Mouse (Mus musculus): ENCODE results near the gene Cyp2d11.
A peak's percentile ranks its signal among the peaks of the same experiment; 100 is the strongest.

Gene Cyp2d11

GRCm38 (mm10) chr15:82351480-82351879, 42.3 kb downstream of the Cyp2d11 start:
- DNase-seq (ENCODE audit: low spot score in 2 of 2) = no peak

DNA sequence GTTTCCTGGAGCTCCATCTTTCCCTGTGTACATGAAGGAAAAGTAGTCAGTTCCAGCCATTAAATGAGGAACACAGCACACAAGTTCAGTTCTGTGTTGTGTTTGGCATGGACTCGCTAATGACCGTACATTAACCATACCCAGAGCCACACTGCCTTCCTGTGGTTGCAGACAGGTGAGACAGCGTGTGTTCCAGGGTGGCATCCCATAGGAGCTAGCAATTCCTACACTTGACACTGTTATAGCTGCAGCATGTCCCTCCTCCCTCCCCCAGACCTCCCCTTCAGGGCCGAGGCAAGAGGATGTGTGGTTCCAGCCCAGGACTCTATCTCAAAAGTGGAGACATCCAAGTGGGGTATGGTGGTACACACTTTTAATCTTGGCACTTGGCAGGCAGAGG, 43.5 kb downstream of the Cyp2d11 start:
- no peak for DNase-seq (ENCODE audit: low spot score in 2 of 2)

DNA sequence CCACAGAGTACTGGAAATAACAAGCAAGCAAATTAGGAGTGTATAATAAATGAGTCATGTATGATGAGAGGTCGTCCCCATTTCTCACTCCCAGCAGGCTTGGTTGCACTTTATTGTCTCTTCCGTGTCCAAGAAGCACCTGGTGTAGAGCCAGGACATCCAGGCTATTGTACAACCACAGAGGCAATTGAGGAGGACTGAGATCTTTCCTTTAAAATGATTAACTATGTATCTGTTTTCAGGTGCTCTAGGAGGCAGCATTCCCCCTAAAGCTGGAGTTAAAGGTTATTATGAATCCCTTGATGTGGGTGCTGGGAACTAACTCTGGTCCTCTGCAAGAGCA, 44.9 kb downstream of the Cyp2d11 start:
- DNase-seq (ENCODE audit: low spot score in 2 of 2) = no peak

DNA sequence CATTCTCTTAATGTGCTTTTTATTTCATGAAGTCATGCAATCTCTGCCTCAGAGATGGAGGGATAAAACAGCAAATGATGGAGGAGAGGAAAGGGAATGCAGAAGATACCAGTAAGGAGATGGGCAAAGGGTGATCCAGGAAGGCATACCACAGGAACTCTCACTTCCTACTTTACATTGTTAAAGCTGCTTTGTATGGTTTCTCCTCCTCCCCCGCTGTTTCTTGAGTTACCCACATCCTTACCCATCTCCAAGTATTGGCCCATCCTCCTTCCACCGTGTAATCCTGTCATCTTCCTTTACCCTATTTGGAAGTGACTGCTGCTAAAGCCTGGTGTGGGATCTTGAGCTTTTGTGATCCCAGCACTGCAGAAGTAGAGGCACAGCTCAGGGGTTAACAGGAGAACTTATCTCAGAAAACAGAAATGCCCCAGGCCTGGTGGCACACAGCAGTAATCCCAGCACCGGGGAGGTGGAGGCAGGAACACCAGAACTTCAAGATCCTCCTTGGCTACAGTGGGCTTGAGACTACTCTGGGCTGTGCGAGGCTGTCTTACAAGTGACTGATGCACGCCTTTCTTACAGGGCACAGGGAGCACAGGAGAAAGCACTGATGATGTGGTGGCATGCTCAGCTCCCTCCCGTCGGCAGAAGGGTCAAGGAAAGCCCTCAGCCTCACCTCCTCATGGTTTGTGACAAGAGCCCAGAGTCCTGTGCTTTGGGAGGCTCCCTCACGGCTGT, 45.4 kb downstream of the Cyp2d11 start:
- DNase-seq (ENCODE audit: low spot score in 2 of 2) = no peak

DNA sequence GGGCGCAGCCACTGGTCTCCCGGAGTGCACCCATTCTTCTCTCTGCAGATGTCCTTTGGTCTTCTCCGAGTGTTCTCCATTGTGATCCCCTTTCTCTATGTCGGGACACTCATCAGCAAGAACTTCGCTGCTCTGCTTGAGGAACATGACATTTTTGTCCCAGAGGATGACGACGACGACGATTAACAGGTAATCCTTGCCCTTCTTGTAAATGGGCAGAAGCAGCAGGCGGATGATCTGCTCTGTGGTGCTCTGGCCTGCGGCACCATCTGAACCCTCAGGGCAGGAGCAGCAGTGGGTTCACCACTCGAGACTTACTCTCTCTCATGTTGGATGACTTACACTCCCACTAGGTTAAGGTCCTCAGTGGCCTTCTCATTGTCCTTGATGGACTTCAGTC, 46.0 kb downstream of the Cyp2d11 start:
- no peak for DNase-seq (ENCODE audit: low spot score in 2 of 2)

DNA sequence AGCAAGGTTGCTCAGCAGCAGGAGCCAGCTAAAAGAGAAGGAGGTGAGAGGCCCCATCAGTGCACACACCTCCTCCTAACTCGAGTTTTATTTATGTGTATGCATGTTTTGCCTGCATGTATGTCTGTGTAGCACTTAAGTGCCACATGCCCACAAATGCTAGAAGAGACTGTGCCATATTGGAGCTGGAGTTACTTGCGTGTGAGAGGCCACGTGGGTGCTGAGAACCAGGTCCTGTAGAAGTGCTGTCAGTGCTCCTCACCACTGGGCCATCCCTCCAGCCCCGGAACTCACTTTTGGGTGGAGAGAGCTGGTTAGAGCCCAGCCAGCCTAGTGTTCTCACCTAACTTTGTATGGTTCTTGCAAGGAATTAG, 46.5 kb downstream of the Cyp2d11 start:
- no peak for DNase-seq (ENCODE audit: low spot score in 2 of 2)

DNA sequence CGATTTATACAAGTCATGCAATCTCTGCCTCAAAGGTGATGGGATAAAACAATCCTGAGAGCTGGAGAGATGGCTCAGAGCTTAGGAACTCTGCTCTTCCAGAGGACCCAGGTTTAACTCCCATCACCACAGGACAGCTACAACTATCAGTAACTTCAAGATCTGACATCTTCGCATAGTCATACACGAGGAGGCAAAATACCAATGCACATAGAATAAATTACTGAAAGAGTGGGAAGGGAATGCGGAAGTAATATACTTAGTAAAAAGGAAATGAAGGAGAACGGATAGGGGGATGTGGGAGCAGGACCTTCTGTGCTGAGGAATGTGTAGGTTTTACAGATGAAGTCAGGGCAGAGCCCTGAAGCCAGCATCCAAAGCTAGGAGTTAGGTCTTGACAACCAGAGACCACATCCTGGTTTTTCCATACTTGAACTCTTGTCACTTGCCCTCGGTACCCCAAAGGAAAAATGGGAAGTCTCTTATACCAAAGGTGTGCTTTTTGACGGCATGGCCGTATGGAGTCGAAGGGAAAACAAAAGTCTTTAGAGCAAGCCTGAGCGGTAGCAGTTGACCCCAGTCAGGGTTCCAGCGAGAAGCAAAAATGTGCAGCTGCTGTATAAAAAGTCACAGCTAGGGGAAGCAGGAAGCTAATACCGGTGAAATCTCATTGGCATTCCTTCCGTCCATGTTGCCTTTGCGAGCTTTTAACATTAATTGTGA, 47.1 kb downstream of the Cyp2d11 start:
- DNase-seq (ENCODE audit: low spot score in 2 of 2) = no peak

DNA sequence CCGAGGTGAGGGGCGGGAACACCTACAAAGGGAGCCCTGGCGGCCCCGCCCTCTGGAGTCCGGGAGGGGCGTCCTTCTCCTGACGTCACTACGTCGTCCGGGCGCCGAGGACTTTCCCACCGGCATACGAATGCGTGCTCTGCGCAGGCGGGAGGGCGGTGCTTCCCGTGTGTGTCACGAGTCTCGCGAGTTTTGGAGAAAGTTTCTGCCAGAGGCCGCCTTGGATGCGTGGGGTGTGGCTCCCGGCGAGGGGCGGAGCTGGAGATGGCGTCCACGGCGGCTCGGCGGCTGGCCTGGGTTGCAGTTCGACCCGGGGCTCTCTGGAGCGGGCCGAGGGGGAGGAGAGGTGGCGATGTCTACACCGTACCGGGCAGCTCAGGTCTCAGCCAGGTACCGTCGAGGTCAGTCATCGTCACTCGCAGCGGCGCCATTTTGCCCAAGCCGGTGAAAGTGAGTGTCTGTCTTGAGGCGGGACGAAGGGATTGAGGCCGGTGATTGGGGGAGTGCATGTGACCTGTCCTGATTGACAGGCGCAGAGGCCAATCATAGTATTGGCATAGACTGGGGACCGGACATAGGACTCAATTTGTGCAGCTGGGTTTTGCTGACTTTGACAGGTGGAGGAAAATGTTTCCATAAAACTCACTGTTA, 47.9 kb downstream of the Cyp2d11 start:
- peak; percentile 97 to 99 for DNase-seq (ENCODE audit: low spot score in 2 of 2)

GRCm38 (mm10) chr15:82344971-82345370, 48.9 kb downstream of the Cyp2d11 start:
- no peak for DNase-seq (ENCODE audit: low spot score in 2 of 2)

GRCm38 (mm10) chr15:82343368-82344287, 50.2 kb downstream of the Cyp2d11 start:
- DNase-seq (ENCODE audit: low spot score in 2 of 2) = no peak

DNA sequence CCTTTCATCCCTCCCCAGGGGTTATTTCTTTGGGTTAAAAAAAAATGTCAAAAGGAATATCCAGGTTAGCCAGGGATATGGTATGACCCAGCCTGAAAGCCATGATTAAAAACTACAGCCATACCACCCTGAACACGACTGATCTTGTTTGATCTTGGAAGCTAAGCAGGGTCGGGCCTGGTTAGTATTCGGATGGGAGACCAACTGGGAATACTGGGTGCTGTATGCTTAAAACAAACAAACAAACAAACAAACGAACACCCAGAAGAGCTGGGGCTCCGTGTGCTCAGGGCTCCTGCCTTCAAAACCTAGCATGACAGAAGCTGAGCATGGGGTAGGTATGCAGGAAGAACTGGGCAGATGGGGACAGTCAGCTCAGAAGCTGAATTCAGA, 51.3 kb downstream of the Cyp2d11 start:
- no peak for DNase-seq (ENCODE audit: low spot score in 2 of 2)

- no peak for DNase-seq (ENCODE audit: low spot score in 2 of 2)
Measured at GRCm38 (mm10) chr15:82341675-82342542, 51.9 kb downstream of the Cyp2d11 start.

GRCm38 (mm10) chr15:82341036-82341501, 52.8 kb downstream of the Cyp2d11 start:
- DNase-seq (ENCODE audit: low spot score in 2 of 2) = no peak

GRCm38 (mm10) chr15:82340414-82341035, 53.3 kb downstream of the Cyp2d11 start:
- no peak for DNase-seq (ENCODE audit: low spot score in 2 of 2)

DNA sequence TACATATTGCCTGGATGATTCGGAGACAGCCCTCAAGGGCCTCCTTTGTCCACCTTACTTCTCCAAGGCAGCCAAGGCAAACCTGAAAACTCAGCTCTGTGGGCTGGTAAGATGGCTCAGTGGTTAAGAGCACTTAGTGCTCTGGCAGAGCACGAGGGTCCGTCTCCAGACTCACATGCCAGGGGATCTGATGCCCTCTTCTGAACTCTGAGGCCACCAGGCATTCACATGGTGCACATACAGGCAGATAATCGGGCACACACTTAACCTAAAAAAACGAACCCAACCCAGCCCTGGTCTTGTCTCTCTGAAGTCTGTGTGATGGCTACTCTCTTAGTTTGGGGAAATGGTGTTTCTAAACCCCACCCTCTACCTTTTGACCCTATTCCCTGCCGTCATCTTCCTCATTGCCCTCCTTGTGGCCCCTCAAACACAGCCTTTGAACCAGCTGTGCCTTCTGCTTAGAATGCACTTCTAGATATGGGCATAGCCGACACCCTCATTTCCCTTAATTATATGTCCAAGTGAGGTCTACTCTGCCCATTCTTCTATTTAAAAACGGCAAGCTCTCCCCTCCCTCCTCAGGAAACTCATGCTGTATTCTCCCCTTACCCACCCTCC, 54.1 kb downstream of the Cyp2d11 start:
- no peak for DNase-seq (ENCODE audit: low spot score in 2 of 2)

All from frontal cortex, postnatal 36 days (tissue).